Mouse (Mus musculus) embryo, embryonic 11.5 days (tissue): ENCODE measurements at regions not wholly inside any gene's neighbourhood (a gene's known extent, or its start where the extent isn't known, plus 50 kb on each side); places are given as distances from the start of the nearest gene placed in this dataset.

Experiments
- DNase-seq: peaks from one replicate; pipeline ENCODE4 v3.0.0-alpha.2; 2012; ENCODE audit warnings: low read depth, low spot score

GRCm38 (mm10) chr16:29834669-29835068 lies 229.5 kb upstream of the Hes1 start:
- no peak for DNase-seq

DNA sequence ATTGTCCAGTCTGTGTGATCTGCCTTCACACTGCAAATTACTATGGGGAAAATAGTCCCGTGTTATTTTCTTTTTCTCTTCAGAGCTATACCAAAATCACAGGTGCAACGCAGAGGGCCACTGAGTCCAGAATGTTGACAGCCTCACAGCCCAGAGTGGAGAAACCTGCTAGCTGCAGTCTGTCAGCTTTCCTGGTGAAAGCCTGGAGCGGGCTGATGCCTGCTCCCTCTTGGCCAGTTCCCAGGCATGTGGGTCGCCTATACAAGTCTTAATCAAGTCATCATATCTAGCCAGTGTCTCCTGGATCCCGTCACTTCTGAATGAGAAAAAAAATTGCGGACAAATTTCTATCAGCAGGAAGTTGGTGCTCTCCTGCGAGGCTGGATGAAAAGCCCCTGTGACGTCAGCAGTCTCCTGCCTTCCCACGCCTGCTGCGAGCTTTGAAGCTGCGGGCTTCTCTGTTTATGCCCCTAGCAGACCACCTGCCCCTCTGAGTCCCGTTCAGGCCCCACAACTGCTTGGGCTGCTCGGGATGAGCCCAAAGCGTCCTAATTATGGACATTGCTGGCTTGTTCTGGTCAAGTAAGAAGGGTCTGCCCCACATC lies 227.1 kb upstream of the Hes1 start:
- peak; percentile 37 for DNase-seq

- DNase-seq = no peak
Measured at GRCm38 (mm10) chr16:29837874-29838273, 226.3 kb upstream of the Hes1 start.

DNA sequence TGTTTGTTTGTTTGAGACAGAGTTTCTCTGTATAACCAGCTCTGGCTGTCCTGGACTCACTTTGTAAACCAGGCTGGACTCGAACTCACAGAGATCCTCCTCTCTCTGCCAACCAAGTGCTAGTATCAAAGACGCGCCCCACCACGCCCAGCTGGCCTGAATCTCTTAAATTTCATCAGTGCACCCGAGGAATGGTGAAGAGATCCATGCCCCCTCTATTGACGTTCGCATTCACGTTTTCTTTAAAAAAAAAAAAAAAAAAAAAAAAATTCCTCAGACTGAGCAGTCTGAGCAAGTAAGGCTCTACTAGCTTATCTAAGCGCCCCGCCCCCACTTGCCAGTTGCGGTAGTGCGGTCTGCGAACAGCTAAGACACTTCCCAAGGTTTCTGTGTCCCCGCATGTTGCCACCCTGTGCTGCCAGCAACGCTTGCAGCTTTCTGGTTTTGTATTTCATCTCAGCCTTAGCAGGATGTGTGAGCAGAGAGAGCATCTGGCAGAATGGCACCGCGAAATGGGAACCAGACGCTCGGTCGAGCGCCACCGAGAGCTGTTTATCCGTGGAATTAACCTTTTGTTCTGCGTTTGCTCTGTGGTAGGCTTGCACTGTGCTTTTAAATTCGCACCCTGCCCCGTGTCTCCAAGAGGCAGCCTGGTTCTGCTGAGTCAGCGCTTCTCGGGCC lies 225.1 kb upstream of the Hes1 start:
- peak; percentile 54 for DNase-seq

DNA sequence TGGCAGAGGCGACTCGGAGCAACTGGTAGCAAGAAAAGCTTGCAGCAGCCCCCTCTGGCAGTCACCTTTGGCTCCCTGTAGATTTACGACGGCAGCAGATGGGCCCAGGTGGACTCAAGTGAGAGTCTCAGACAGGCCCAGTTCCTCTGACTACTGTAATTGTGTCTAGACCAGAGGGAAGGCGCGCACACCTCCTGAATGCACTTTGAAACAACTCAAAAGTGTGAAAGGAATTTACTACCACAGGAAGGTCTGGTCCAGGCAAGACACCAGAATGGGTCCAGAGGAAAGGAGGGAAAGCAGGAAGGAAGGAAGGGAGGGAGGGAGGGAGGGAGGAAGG lies 224.6 kb upstream of the Hes1 start:
- no peak for DNase-seq

GRCm38 (mm10) chr16:29840412-29840811 lies 223.8 kb upstream of the Hes1 start:
- DNase-seq = no peak

DNA sequence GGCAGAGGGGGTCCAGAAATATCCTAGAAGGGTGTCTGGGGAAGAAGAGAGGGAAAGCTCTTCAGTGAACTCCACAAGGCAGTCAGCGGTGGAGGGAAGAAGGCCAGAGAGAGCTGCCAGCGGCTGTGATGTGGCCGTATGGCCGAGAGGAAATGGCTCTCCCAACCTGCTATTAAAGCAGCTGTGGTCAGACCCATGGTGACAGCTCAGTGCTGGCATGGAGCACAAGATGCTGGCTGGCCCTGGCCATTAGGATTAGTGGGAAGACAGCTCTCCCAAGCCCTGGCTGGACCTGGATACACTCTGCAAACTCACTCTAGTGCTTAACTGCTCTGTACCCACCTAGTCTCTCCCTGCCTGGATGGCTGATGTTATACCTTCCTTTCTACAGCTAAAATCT lies 223.1 kb upstream of the Hes1 start:
- DNase-seq = no peak

GRCm38 (mm10) chr16:29842071-29842470 lies 222.1 kb upstream of the Hes1 start:
- DNase-seq = no peak

- DNase-seq = no peak
Measured at GRCm38 (mm10) chr16:29843490-29843889, 220.7 kb upstream of the Hes1 start.

DNA sequence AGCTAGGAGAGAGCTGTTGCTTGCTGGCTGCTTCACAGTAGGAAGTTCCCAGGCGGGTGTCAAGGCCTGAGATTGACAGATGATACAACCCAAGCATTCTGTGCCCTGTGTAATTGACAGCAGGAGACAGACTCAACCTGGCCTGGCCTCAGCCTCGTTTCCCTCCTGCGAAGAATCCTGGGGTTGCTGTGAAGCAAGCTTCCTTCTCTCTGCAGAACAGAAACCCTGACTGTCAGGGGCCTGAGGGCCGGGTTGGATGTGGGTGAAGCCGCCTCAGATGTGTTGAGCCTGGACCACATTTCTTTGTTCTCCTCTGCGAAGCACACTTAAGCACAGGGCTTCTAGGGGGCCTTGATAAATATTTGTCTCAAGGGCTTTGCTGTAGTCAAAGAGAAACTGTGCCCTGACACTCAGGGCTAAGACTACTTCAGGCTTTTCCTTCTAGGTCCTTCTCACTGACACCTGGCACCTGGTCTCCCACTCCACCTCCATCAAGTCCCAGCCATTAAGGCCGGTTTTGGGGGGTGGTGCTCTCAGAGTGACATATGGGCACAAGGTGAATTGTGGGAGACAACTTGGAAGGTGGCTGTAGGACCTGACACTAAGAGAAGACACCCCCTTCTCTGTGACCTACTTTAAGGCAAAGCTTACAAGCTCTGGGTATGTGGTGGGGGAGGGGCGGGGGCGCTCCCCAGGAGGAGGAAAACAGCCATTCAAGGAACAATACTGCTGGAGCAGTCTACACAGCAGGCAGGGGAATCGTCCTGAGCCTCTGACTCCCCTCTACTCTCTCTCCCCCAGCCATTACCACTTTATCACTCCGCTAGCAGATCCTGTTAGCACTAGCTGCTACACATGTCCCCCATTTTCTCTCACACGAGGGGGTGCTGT lies 219.2 kb upstream of the Hes1 start:
- no peak for DNase-seq

- no peak for DNase-seq
Measured at GRCm38 (mm10) chr16:29845597-29845986, 218.6 kb upstream of the Hes1 start.

DNA sequence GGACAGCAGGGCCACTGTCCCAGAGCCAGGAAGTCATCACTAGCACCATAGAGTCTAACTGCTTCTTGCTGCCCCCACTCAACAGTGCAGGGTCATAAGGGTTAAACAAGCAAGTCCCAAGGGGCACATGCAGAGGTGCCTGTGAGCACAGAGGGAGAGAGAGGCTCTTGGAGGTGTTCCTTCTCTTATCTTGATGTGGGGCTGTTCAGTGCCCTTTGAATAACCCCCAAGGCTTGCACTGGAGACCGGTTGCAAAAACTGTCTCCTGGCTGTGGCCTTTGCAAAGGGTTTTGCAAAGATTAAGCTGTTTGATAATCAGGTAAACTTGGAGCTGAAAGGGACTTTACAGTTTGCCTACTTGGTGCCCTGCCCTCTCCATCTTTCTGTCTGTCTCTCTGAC lies 217.1 kb upstream of the Hes1 start:
- DNase-seq = no peak

DNA sequence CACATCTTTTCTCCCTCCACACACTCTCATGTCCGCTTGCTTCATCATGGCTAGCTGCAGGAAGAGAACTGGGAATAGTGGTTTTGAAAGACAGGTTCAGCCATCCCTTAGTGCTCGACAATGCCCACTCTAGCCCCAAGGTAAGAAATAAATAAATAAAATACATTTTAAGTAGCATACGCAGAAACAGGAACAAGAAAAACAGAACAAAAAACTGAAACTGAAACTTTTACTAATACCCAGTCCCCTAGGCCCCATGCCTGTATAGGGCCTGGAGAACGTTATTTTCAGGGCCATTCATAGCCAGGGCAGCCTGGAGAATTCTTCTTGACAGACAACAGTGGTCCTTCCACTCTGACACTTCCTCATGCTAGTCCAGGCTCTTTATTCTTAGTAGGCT lies 216.4 kb upstream of the Hes1 start:
- no peak for DNase-seq

DNA sequence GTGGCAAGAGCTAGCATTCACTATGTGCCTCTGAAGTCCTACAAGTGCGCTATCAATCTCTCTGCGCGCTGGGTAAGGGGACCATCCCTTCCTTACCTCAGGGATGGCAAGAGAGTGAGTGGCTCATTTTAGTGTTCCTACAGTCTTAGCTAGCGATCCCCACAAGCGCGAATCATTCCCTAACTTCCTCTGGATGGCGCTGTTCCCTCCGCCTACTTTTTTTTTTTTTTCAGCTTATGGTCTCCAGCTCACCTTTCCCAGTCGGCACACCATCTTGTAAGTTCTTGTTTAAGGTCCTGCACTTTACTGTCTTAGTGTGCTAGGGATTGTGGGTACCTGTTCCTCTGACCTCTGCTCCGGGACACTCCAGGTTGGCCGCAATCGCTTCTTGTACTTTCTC lies 215.7 kb upstream of the Hes1 start:
- DNase-seq = no peak

DNA sequence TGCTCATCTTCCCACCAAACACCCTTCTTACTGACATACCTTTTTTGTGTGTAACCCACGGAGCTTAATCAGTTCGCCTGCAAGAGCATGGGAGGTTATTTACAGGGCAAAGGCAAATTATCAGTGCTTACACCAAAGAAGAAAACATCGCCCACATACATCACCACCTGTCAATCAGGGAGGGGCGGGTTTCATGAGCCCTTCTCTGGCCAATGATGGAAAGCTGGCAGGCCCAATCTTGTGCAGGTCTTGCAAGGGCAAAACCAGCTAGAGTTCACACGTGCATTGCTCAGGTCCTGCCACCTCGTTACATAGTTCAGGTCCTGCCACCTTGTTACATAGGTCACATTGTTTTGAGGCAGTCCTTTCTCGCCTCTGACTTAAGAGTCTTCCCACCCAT lies 214.7 kb upstream of the Hes1 start:
- DNase-seq = no peak

GRCm38 (mm10) chr16:29850616-29851015 lies 213.6 kb upstream of the Hes1 start:
- DNase-seq = no peak

DNA sequence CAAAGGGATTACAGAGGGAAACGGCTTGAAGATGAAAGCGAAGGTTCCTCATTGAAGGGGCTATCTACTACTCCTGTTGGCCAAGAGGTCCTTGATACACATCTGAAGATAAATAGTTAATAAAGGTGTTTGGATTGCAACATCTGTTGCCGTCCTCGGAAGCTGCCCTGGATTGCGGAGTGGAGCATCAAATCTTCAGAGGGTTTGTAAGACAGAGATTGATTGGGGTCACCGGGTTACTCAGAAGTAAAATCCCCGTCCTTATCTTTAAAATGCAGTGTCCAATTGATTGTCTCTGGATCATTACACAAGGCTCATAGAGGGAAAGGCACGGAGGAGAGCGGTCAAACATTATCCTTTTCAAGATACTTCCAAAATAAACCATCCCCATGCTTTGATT lies 212.4 kb upstream of the Hes1 start:
- no peak for DNase-seq

- no peak for DNase-seq
Measured at GRCm38 (mm10) chr16:29854805-29855565, 209.2 kb upstream of the Hes1 start.

DNA sequence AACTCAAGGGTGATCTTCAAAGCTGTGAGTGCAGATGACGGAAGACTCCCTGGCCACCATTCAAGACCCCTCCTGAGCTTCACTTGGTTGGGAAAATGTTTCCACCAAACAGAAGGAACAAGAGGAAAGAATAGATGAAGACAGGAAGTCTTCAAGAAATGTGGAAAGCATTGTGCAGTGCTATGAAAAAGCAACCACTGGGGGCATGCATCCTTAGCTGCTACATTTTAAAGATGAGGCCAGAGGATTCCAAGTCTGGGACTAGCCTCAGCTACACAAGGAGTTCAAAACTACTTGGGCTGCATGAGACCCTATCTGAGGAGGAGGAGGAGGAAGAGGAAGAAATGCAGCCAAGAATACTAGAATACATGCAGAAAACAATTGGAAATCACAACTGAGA lies 207.6 kb upstream of the Hes1 start:
- DNase-seq = no peak

DNA sequence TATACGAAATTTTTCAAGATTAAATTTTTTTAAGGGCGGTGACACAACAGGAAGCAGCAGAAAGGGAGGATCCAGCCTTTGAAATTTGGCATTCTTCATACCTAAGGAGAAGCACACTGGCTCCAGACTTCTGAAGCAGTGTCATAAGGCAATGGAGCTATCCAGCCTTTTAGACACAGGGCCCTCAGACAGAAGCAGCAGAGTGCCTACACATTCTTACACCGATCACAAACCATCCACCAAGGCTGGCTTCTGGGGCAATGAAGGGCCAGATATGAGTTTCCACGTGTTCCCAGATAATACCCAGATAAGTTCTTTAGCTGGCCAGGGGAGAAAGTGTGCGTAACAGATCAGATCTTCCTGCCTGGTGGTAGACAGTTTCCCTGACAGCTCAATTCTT lies 205.5 kb upstream of the Hes1 start:
- no peak for DNase-seq

DNA sequence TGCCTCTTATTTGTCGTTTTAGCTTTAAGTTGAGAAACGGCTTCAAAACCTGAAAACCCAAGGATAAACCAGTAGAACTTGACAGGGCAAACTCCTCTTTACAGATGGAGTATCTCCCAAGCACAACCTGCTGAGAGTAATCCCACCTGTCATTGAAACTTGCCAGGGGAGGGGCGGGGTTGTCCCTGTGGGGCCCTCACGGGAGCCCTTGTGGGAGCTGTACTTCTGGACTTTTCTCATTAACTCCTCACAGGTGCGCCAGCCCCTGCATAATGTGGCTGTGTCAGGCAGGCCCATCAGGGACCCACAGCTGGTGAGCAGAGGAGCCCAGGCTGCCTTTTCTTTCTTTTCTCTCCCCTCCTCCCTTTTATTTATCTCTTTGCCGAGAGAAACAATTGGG lies 203.9 kb upstream of the Hes1 start:
- no peak for DNase-seq

DNA sequence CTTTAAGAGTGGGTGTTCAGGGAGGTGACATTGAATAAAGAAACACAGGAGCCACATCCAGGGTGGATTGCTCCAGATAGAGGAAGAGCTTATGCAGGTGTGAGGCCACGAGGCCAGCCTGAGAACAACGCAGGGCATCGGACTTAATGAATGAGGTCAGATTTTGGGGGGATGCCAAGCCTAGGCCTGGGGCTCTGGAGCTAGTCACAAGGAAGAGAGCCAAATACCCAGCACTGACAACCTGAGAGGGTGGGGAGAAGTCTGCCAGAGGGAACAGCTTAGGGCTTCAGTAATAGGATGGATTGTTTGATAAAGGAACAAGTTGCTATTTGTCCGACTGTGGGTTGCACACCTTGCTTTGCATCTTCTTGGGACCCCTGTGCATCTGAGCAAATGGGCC lies 203.1 kb upstream of the Hes1 start:
- DNase-seq = no peak
